Mouse (Mus musculus): ENCODE results near the gene Gsdma2. TPM values are rescaled to one million over a fixed set of nuclear protein-coding genes. Genes with fewer than 3 reads are reported as not detected.
A peak's percentile ranks its signal among the peaks of the same experiment; 100 is the strongest.

Gsdma2 gene
- polyA plus RNA-seq, 1 experiment from 2014 or later, result not detected

DNA sequence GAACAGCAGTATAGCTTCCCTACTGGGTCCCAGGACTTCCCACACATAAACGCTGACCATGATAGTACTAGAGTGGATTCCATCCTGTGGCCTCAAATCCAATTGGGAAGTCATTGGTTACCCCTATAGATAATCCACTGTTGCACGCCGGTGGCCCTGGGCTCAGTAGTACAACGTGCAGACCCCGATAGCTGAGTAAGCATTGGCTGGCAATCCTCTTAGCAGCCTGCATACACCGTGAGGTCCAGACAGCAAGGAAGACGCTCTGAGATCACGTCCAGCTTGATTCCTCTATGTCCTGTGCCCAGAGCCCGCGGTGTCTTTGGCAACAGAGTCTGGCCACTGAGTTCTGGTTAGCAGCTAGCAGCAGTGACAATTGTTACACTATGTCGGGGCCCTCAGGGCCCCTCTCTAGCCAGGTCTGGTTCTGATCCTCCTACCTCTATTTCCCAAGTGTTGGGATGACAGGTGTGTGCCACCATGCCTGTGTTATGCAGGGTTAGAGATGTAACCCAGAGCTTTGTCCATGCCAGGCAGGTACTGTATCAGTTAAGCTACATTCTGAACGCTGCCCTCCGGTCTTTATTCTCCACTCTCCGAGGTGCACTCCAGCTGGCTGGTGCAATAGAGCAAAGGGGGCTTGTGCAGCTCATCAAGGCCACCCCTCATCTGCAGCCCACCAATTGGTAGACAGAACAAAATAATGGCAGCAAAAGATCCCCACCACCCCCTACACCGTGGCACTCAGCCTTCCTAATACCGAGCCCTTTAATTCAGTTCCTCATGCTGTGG is 52.5 kb downstream of the Gsdma2 start:
- ATAC-seq (replicated peaks; ENCODE audit: low FRiP score, low TSS enrichment, low read depth) (no peak), DNase-seq (ENCODE audit: low spot score) (no peak)
- Histone ChIP-seq H3K36me3 (ENCODE audit: control insufficient read depth, insufficient read depth, low read length) (peaks cover 25% of the 10 kb centered on the region), H3K4me2 (ENCODE audit: low read length) (no peak overlapping the region), H3K27ac (ENCODE audit: low read depth) (no peak overlapping the region), H3K4me3 (ENCODE audit: low read depth, low read length) (no peak overlapping the region), H3K9ac (ENCODE audit: low read length) (no peak overlapping the region), H3K9me3 (ENCODE audit: control insufficient read depth, low read length) (no peaks in the 10 kb centered on the region), H3K4me1 (replicated peaks; ENCODE audit: control insufficient read depth, insufficient read depth, low read length) (no peaks in the 10 kb centered on the region), H3K27me3 (replicated peaks; ENCODE audit: control insufficient read depth, insufficient read depth, low read length) (no peaks in the 10 kb centered on the region)
- 85% methylated on average over 16 of the region's 16 CpGs for WGBS

- Histone ChIP-seq H3K4me3 (ENCODE audit: low read depth, low read length) (no peak overlapping the region), H3K9me3 (ENCODE audit: control insufficient read depth, low read length) (no peaks in the 10 kb centered on the region), H3K27me3 (replicated peaks; ENCODE audit: control insufficient read depth, insufficient read depth, low read length) (no peaks in the 10 kb centered on the region), H3K4me1 (replicated peaks; ENCODE audit: control insufficient read depth, insufficient read depth, low read length) (no peaks in the 10 kb centered on the region), H3K4me2 (ENCODE audit: low read length) (no peak overlapping the region), H3K9ac (ENCODE audit: low read length) (no peak overlapping the region), H3K36me3 (ENCODE audit: control insufficient read depth, insufficient read depth, low read length) (peaks cover 22% of the 10 kb centered on the region), H3K27ac (ENCODE audit: low read depth) (no peak overlapping the region)
- WGBS, result 35% methylated on average over 4 of the region's 4 CpGs
- 0 out of 2 replicates have a peak, but pooled peaks have one; percentile 34 for ATAC-seq (replicated peaks; ENCODE audit: low FRiP score, low TSS enrichment, low read depth)
- peak; percentile 88 for DNase-seq (ENCODE audit: low spot score)
Observed at GRCm38 (mm10) chr11:98699911-98700310, 53.4 kb downstream of the Gsdma2 start.

DNA sequence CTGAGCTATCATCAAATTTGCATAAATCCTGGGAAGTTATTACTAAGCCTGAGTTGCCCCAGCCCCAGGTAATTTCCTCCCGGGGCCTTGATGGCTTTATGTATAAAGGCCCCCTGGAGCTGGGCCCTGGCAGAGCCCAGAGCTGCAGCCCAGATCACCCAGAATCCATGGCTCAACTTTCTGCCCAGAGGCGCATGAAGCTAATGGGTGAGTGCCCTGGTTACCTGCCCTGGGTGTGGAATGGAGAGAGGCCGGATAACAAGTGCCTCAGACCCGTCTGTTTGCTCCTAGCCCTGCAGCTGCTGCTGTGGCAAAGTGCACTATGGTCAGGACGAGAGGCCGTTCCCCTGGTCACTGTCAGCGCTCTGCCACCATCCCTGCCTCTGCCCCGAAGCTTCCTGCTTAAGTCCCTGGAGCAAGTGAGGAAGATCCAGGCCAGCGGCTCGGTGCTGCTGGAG is 54.7 kb downstream of the Gsdma2 start, which contains the start of gene Csf3:
TSS of gene Csf3 (plus strand) at position 51 of the 458 bp plus-strand sequence.
- H3K27me3 ChIP-seq (replicated peaks; ENCODE audit: control insufficient read depth, insufficient read depth, low read length), result no peaks in the 10 kb centered on the region
- DNase-seq (ENCODE audit: low spot score) (no peak), ATAC-seq (replicated peaks; ENCODE audit: low FRiP score, low TSS enrichment, low read depth) (no peak)
- H3K4me3 ChIP-seq (ENCODE audit: low read depth, low read length), result no peak within 1 kb of the TSS
- H3K36me3 ChIP-seq (ENCODE audit: control insufficient read depth, insufficient read depth, low read length), result peaks cover 21% of the 10 kb centered on the region
- no peaks in the 10 kb centered on the region for H3K9me3 ChIP-seq (ENCODE audit: control insufficient read depth, low read length)
- H3K4me1 ChIP-seq (replicated peaks; ENCODE audit: control insufficient read depth, insufficient read depth, low read length), result no peaks in the 10 kb centered on the region
- H3K9ac ChIP-seq (ENCODE audit: low read length), result no peak within 1 kb of the TSS
- no peak within 1 kb of the TSS for H3K27ac ChIP-seq (ENCODE audit: low read depth)
- WGBS, result 38% methylated on average over 10 of the region's 10 CpGs
- no peak within 1 kb of the TSS for H3K4me2 ChIP-seq (ENCODE audit: low read length)

DNA sequence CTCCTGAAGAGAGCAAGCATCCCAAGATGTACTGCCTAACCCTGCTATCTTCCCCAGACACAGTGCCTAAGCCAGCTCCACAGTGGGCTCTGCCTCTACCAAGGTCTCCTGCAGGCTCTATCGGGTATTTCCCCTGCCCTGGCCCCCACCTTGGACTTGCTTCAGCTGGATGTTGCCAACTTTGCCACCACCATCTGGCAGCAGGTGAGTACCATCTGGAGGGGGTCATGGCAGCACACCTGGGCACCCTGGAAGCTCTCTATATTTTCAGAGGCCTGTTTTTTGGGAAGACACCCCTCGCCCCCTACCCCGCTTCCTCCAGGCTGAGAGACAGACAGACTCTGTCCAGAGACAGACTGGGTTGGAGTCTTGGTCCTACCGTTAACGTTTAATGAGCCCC is 55.8 kb downstream of the Gsdma2 start:
- no peak overlapping the region for H3K4me2 ChIP-seq (ENCODE audit: low read length)
- no peaks in the 10 kb centered on the region for H3K4me1 ChIP-seq (replicated peaks; ENCODE audit: control insufficient read depth, insufficient read depth, low read length)
- H3K36me3 ChIP-seq (ENCODE audit: control insufficient read depth, insufficient read depth, low read length), result peaks cover 29% of the 10 kb centered on the region
- H3K9ac ChIP-seq (ENCODE audit: low read length), result no peak overlapping the region
- H3K9me3 ChIP-seq (ENCODE audit: control insufficient read depth, low read length), result no peaks in the 10 kb centered on the region
- no peaks in the 10 kb centered on the region for H3K27me3 ChIP-seq (replicated peaks; ENCODE audit: control insufficient read depth, insufficient read depth, low read length)
- 69% methylated on average over 5 of the region's 5 CpGs for WGBS
- no peak overlapping the region for H3K27ac ChIP-seq (ENCODE audit: low read depth)
- no peak overlapping the region for H3K4me3 ChIP-seq (ENCODE audit: low read depth, low read length)
- no peak for ATAC-seq (replicated peaks; ENCODE audit: low FRiP score, low TSS enrichment, low read depth)
- DNase-seq (ENCODE audit: low spot score), result no peak

DNA sequence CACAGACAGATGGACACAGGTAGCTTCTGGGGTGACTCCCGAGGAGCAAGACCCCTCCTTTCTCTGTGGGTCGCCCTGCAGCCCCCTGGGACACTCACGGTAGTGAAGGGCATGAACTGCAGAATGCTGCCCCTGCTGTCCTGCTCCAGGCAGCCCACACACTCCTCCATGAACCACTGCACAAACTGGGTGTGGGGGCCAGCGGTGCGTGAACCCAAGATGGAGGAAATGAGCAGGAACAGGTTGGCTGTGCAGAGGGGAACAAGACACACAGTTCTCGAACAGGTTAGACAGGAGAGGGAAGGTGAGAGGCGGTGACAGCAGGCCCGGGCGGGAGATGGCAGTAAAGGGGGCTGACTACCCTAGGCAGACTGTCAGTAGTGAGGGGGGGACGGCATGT is 58.5 kb downstream of the Gsdma2 start:
- H3K9ac ChIP-seq (ENCODE audit: low read length), result no peak overlapping the region
- no peak overlapping the region for H3K4me3 ChIP-seq (ENCODE audit: low read depth, low read length)
- H3K4me2 ChIP-seq (ENCODE audit: low read length), result no peak overlapping the region
- no peak overlapping the region for H3K27ac ChIP-seq (ENCODE audit: low read depth)
- H3K36me3 ChIP-seq (ENCODE audit: control insufficient read depth, insufficient read depth, low read length), result peaks cover 55% of the 10 kb centered on the region
- H3K9me3 ChIP-seq (ENCODE audit: control insufficient read depth, low read length), result no peaks in the 10 kb centered on the region
- DNase-seq (ENCODE audit: low spot score), result no peak
- no peaks in the 10 kb centered on the region for H3K27me3 ChIP-seq (replicated peaks; ENCODE audit: control insufficient read depth, insufficient read depth, low read length)
- 88% methylated on average over 9 of the region's 10 CpGs for WGBS
- H3K4me1 ChIP-seq (replicated peaks; ENCODE audit: control insufficient read depth, insufficient read depth, low read length), result no peaks in the 10 kb centered on the region
- ATAC-seq (replicated peaks; ENCODE audit: low FRiP score, low TSS enrichment, low read depth), result no peak

Other genes starting within 250 kb of the Gsdma2 start
- 13.4 and 14.1 TPM in 2 replicates for gene Pgap3, start 246.3 kb upstream of the Gsdma2 start, polyA plus RNA-seq (2014; fragmentation: Nextera tagmentation; extraction: Ambion mirVana)
- 33.5 and 35.3 TPM in 2 replicates for gene Erbb2, start 234.3 kb upstream of the Gsdma2 start, polyA plus RNA-seq (2014; fragmentation: Nextera tagmentation; extraction: Ambion mirVana)
- 109 and 123 TPM in 2 replicates for gene Mien1, start 207.8 kb upstream of the Gsdma2 start, polyA plus RNA-seq (2014; fragmentation: Nextera tagmentation; extraction: Ambion mirVana)
- 74.1 and 74.6 TPM in 2 replicates for gene Grb7, start 200.4 kb upstream of the Gsdma2 start, polyA plus RNA-seq (2014; fragmentation: Nextera tagmentation; extraction: Ambion mirVana)
- 0.16 and 0.19 TPM in 2 replicates for gene Ikzf3, start 100.7 kb upstream of the Gsdma2 start, polyA plus RNA-seq (2014; fragmentation: Nextera tagmentation; extraction: Ambion mirVana)
- gene Zpbp2, start 95.7 kb upstream of the Gsdma2 start, polyA plus RNA-seq (2014; fragmentation: Nextera tagmentation; extraction: Ambion mirVana), result 0.28 and 0.57 TPM in 2 replicates
- gene Ormdl3, start 59.4 kb upstream of the Gsdma2 start, polyA plus RNA-seq (2014; fragmentation: Nextera tagmentation; extraction: Ambion mirVana), result 7.2 and 8.5 TPM in 2 replicates
- gene Lrrc3c, start 48.5 kb upstream of the Gsdma2 start, polyA plus RNA-seq (2014; fragmentation: Nextera tagmentation; extraction: Ambion mirVana), result not detected in 2 replicates
- 1.2 and 1.3 TPM in 2 replicates for gene Gm12355, start 21.1 kb upstream of the Gsdma2 start, polyA plus RNA-seq (2014; fragmentation: Nextera tagmentation; extraction: Ambion mirVana)
- not detected in 2 replicates for gene Gsdma3, start 20.4 kb upstream of the Gsdma2 start, polyA plus RNA-seq (2014; fragmentation: Nextera tagmentation; extraction: Ambion mirVana)
- gene Gsdma, start 17.6 kb downstream of the Gsdma2 start, polyA plus RNA-seq (2014; fragmentation: Nextera tagmentation; extraction: Ambion mirVana), result not detected in 2 replicates
- gene Psmd3, start 35.8 kb downstream of the Gsdma2 start, polyA plus RNA-seq (2014; fragmentation: Nextera tagmentation; extraction: Ambion mirVana), result 141 and 149 TPM in 2 replicates
- gene Csf3, start 54.5 kb downstream of the Gsdma2 start, polyA plus RNA-seq (2014; fragmentation: Nextera tagmentation; extraction: Ambion mirVana), result not detected in 2 replicates
- 43.0 and 48.0 TPM in 2 replicates for gene Med24, start 82.7 kb downstream of the Gsdma2 start, polyA plus RNA-seq (2014; fragmentation: Nextera tagmentation; extraction: Ambion mirVana)
- gene Thra, start 93.9 kb downstream of the Gsdma2 start, polyA plus RNA-seq (2014; fragmentation: Nextera tagmentation; extraction: Ambion mirVana), result 60.7 and 63.8 TPM in 2 replicates
- 2.5 and 2.8 TPM in 2 replicates for gene Nr1d1, start 128.6 kb downstream of the Gsdma2 start, polyA plus RNA-seq (2014; fragmentation: Nextera tagmentation; extraction: Ambion mirVana)
- 17.5 and 19.1 TPM in 2 replicates for gene Msl1, start 148.8 kb downstream of the Gsdma2 start, polyA plus RNA-seq (2014; fragmentation: Nextera tagmentation; extraction: Ambion mirVana)
- gene Casc3, start 158.1 kb downstream of the Gsdma2 start, polyA plus RNA-seq (2014; fragmentation: Nextera tagmentation; extraction: Ambion mirVana), result 34.5 and 37.3 TPM in 2 replicates
- gene Rapgefl1, start 190.0 kb downstream of the Gsdma2 start, polyA plus RNA-seq (2014; fragmentation: Nextera tagmentation; extraction: Ambion mirVana), result 1.5 and 2.2 TPM in 2 replicates
- 5.1 and 5.3 TPM in 2 replicates for gene Wipf2, start 216.9 kb downstream of the Gsdma2 start, polyA plus RNA-seq (2014; fragmentation: Nextera tagmentation; extraction: Ambion mirVana)